ENCODE assay signal across 9 mouse cellular contexts in the genomic region with DNA sequence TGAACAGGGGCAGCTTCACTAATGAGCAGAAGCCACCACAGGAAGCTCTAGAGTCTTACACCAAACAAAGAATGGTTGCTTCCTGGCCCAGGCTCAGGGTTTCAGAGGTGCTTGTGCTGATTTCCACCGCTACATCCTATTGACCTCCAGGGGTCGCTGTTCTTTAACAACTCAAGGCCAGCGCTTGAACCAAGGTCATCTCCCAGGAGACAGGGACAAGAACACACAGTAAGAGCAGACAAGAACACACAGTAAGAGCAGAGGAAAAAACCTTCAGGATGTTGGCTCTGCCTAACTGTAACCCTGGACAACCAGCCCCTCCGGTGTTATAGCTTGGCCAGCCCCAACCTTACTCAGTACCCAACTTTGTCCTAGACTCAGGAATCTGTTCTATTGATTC. TPM values are rescaled to one million over a fixed set of nuclear protein-coding genes. Genes with fewer than 3 reads are reported as not detected.
A peak's percentile ranks its signal among the peaks of the same experiment; 100 is the strongest.
DNase-seq lines count a peak whose midpoint lies in the region; ATAC-seq lines count a peak whose summit lies in the region.
"Had no signal": no experiment of that assay in that cellular context is flagged by ENCODE, and none has a peak within 500 bp of the region (broad histone marks: within the 10 kb centered on the region; RNA-seq: fewer than 3 reads in every experiment).

No protein-coding gene starts in this region.

- no peak overlapping the region for H3K4me2 ChIP-seq in hindbrain, embryonic 13.5 days

- peak; percentile 75 for ATAC-seq in hindbrain, embryonic 13.5 days (ENCODE audit: low FRiP score)

- H3K9ac ChIP-seq in hindbrain, embryonic 13.5 days = no peak overlapping the region

- H3K27ac ChIP-seq in hindbrain, embryonic 13.5 days = peak overlapping the region; percentile 59; the same call in 1 of the 2 replicates

- H3K4me3 ChIP-seq in hindbrain, embryonic 13.5 days = no peak overlapping the region
- H3K4me3 ChIP-seq: myocyte had no signal

- H3K27me3 ChIP-seq in hindbrain, embryonic 13.5 days = no peaks in the 10 kb centered on the region

- WGBS in hindbrain, embryonic 13.5 days = 1% methylated on average over 4 of the region's 4 CpGs

- H3K36me3 ChIP-seq in hindbrain, embryonic 13.5 days = peaks cover 46% of the 10 kb centered on the region

- H3K4me1 ChIP-seq in hindbrain, embryonic 13.5 days (replicated peaks) = peaks cover 18% of the 10 kb centered on the region

- peak; percentile 81 for DNase-seq in T-cell, adult 2 months (ENCODE audit: low spot score)
- peak; percentile 52 for DNase-seq in cerebellum, adult 9-11 months
- peak; percentile 54 to 72 for DNase-seq in frontal cortex, postnatal 10 days (ENCODE audit: low spot score in 2 of 2)
- DNase-seq in layer of hippocampus, postnatal 10 days (ENCODE audit: low spot score in 2 of 2) = peak; percentile 61 to 66
- peak; percentile 81 for DNase-seq in lung, postnatal 25 days (ENCODE audit: low spot score)
- DNase-seq in right cerebral cortex, adult 18-20 months = peak; percentile 40
- peak; percentile 71 for DNase-seq in yolk sac, embryonic 10.5 days (ENCODE audit: low spot score)

- H3K9me3 ChIP-seq in hindbrain, embryonic 13.5 days = no peaks in the 10 kb centered on the region

RNA-seq across cellular contexts. Expression of a gene that starts 14.5 kb away (rescaled TPM):
- 0.70 and 0.73 TPM in 2 replicates for polyA plus RNA-seq in hindbrain, embryonic 13.5 days (2015; fragmentation: Nextera tagmentation; extraction: Ambion mirVana)
- 1 to 10 TPM; 2.1 to 2.9 TPM for total RNA-seq in layer of hippocampus, postnatal 10 days (2021)

RNA-seq across cellular contexts. Expression of a gene that starts 33.6 kb away (rescaled TPM):
- polyA plus RNA-seq in hindbrain, embryonic 13.5 days (2015; fragmentation: Nextera tagmentation; extraction: Ambion mirVana) = 296 and 301 TPM in 2 replicates
- total RNA-seq in layer of hippocampus, postnatal 10 days (2021) = 100 to 1,000 TPM; 121 to 125 TPM
